Mouse (Mus musculus) lung, postnatal 25 days (tissue): ENCODE data around the gene Hpcal4.

ENCODE experiments used
- DNase-seq: peaks from one replicate; pipeline ENCODE4 v3.0.0; 2022; ENCODE audit warnings: low spot score

Gene Hpcal4

GRCm38 (mm10) chr4:123201186-123202093 lies 18.4 kb downstream of the Hpcal4 start, which contains the start of gene Nt5c1a:
TSS of gene Nt5c1a (plus strand) at chr4:123201504.
- DNase-seq: no peak

DNA sequence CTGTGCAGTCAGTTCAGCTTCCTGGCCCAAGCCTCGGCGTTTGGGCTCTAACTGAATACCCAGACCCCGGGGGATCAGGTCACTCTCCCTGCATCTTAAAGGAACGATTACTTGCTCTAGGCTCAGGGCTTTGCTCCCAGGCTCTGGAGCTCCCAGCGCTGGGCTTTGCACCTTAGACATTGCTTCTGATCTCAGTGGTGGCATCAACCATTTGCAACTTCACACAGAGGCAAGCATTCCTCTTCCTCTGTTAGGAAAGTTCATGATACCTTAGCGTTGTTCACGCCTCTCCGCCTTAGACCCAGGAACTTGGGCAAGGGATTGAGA lies 19.0 kb downstream of the Hpcal4 start:
- no peak for DNase-seq

DNA sequence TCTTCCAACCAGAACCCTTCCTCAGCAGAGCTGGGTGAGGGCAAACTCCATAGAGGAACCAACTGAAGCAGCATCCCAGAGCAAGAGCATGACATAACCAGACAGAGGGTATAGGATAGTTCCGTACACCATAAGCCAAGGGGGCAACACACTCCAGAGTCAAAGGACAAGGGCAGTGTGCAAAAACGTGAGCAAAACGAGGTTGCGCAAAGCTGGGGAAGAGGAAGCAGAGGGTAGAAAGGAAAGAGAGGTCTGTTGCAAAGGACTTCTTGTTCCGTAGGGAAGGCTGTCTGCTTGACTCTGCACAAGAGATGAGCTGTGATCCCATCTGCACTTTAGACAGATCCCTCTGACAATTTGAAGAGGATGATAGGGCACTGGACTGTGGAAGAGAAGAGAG lies 24.3 kb downstream of the Hpcal4 start:
- DNase-seq: no peak

DNA sequence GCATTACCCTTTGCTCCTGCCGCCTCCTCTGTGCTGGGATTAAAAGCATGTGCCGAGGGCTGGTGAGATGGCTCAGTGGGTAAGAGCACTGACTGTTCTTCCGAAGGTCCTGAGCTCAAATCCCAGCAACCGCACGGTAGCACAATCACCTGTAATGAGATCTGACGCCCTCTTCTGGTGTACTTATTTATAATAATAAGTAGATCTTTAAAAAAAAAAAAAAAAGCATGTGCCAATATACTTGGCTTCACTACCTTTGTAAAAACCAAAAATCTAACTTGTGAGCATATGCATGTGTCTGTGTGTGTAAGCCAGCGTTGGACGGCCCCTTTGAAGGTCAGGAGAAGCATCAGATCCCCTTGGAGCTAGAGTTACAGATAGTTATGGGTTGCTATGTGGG lies 28.0 kb downstream of the Hpcal4 start:
- no peak for DNase-seq

DNA sequence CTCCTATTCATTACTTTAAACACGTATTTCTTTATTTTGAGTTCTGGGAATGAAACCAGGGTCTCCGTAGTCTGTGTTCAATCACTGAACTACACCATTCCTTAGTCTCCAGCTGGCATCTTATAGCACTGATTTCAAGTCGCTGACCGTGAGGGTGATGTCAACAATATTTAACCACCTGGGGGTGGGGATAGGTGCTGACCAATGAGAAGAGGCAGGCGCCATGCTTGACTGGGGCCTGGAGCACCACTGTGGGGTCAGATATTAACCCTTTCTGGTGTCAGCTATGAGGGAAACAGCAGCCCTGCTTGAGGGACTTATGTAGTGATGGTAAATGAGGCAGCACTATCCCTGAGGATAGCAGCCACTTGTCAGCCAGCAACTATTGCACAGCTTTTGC lies 28.4 kb downstream of the Hpcal4 start:
- DNase-seq: no peak

DNA sequence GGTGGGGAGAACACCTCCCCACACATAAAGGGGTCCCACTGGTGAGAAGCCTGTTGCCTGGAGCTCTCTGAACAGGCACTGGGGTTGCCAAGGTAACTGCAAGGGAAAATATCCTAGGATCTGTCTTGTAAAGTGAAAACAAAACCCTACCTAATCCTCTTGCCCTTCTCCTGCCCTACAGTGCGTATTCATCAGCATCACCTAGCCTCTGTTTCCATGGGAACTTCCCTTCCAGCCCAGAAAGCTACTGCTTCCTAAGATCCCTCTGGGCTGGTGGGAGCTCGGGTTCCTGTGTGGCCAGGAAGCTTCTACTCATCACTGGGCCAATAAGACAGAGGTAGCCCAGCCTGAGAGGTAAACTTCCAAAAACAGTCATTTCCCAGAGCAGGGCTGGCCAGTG lies 29.3 kb downstream of the Hpcal4 start:
- DNase-seq: no peak

DNA sequence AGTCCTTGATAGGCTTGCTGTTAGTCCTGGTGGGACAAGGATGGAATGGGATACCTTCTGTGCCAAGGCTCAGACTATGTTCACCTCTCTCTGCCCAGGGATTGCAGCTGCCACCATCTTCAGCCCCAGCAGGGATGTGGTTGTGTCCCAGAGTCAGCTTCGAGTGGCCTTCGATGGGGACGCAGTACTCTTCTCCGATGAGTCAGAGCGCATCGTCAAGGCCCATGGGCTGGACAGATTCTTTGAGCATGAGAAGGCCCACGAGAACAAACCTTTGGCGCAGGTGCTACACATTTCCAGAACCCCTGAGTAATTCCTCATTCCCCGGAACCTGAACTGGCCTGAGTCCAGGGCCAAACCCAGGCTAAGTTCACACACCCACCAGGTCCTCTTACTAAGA lies 30.9 kb downstream of the Hpcal4 start:
- DNase-seq: no peak

DNA sequence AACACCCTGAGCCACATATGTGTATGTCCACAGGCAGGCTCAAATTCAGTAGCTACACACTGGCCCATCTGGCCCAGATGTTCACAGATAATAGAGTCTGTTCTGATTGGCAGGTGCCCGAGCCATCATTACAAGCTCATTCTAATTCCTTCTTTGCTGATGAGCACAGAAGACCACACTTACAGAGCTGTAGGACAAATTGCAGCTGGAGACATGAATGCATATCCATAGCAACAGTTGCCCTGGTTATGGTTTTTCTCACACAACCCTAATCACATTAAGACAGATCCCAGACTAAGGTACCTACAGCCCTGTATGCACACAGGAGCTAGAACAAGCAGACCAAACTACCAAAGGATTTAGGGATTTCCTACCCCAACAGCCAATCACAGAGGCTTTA lies 32.3 kb downstream of the Hpcal4 start:
- DNase-seq: no peak

DNA sequence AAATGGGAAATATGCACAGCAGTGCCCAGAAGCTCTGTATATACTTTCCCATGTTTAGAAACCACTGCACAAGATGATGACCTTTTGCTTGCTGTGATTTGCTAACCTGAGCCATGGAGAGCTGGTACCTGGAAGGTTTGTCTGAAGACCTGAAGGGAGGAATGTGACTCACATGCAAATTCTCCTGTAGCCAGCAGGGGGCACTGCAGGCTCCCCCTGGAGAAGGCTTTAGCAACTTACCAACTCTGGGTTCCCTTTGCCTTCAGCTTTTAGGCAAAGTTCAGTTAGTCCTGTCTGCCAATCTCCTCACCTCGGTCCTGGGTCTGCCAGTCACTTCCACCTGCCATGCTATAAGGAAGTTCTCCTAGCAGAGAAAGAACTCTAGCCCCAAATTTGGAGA lies 33.8 kb downstream of the Hpcal4 start:
- DNase-seq: no peak

DNA sequence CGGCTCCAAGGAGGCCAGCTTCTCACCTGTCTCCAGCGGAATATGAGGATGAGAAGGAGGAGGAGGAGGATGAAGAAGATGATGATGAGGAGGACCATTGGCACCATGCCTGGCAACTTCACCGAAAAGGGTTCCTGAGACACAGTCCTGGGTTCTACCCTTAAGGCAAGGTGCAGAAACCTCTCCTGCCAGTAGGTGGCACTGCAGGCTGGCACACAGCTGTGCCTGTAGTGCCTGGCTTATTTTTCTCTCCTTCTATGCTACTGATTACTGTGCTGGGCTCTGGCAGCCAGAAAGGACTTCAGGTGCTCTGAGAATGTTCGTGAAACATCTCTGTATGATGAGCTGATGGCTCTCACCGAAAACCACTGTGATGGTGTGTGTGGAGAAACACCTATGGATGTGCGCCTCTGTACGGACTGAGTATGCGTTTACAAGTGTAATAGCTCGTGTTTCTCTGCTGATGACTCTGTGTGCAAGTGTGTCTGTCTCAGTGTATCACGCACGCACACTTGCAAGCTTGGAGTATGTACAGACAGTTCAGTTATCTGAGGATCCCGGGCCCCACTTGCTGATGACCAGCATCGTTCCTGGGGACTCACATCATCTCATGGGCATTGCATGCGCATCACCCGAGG lies 36.8 kb downstream of the Hpcal4 start:
- DNase-seq: peak; percentile 45

- DNase-seq: no peak
Observed at GRCm38 (mm10) chr4:123220637-123221036, 37.6 kb downstream of the Hpcal4 start.

- no peak for DNase-seq
Observed at GRCm38 (mm10) chr4:123223309-123223708, 40.3 kb downstream of the Hpcal4 start.

DNA sequence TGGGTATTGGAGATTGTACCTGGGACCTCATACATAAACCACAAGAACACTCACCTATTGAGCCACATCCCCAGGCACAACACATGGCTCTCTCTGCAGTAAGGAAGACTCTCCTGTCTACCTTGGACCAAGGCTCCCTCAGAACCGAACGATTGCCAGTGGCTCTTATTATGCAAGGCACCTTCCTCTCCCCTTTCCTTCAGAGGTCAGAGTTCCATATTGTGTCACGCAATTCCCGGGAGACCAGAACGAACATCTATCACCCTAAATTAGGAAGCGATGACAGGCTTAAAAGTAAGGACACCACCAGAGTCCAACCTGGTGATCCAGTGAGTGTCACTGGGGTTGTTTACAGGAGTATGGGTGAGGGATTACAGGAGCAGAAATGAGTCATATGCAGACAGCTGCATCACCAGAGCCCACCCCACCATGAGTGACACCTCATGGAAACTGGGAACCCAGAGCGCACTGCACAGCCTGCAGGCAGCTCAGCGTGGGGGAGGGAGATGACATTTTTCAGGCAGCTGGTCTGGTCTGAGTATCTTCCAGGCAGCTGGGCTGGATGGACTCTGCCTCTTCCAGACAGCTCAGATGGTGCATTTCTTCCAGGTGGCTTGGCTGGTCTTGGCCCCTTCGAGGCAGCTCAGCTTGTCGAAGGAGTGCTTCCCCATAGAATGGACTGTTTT lies 42.8 kb downstream of the Hpcal4 start:
- peak; percentile 37 for DNase-seq

- peak; percentile 62 for DNase-seq
Observed at GRCm38 (mm10) chr4:123227707-123228106, 44.7 kb downstream of the Hpcal4 start.

DNA sequence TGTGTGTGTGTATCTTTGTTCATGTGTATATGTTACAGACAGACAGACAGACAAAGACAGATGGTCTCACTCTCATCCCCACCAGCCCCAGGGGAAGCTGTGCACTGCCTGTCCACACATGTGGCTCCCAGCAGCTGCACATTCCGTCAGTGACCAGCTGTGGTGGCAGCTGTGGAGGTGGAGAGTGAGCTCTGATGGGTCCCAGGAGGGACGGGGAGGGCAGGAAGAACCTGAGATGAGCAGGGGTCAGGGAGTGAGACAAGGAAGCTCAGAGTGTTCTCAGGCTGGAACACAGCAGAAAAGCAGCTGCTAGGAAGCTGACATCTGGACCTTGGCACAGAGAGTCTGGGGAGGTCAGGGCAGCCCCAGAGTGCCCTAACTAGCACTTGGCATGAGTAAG lies 45.2 kb downstream of the Hpcal4 start:
- DNase-seq: peak; percentile 75

- DNase-seq: no peak
Observed at GRCm38 (mm10) chr4:123229166-123229565, 46.1 kb downstream of the Hpcal4 start.

DNA sequence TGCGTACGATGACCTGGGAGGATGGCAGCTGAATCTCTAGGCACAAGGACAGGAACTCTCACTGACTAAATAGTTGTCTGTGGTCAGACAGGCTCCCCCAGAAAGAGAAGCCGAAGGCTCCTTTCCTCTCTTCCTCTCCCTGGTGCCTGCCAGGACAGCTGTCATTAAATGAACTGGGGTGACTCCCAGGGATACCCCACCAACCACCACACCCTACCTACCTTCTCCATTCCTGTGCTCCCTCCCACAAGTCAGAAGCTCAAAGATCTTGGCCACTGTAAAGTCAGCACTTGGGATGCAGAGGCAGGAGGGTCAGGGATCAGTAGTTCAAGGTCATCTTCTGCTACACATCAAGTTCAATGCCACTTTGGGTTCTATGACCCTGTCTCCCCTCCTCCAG lies 49.8 kb downstream of the Hpcal4 start:
- DNase-seq: no peak

- peak; percentile 23 for DNase-seq
Observed at GRCm38 (mm10) chr4:123233492-123234084, 50.6 kb downstream of the Hpcal4 start, which contains the start of gene Heyl. TSS of gene Heyl (plus strand) at chr4:123233556.

DNA sequence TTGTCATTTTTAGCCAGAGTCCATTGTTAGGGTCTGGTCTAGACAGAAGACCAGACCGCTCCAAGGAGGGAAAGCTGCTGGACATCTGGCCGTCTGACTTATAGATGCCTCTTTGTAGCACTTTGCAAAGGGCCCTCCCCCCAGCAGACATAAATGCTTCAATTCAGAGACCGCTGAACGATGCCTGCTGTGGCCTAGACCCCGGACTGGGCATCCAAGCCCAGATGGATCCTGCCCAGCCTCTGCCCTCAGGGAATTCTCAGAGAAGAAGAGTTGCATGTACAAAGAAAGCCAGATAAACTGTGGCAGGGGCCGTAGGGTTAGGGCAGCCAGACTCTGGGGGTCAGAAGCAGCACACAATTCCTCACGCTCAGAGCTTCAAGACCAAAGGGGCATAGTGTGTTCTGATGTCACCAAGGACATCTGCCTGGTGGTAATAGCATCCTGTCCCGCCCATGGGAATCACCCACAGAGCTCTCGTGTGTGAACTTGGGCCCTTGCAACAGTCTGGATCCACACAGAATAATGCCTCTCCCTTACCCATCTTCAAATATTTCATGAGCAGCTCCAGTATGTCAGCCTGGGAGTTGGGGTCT lies 52.9 kb downstream of the Hpcal4 start:
- no peak for DNase-seq

DNA sequence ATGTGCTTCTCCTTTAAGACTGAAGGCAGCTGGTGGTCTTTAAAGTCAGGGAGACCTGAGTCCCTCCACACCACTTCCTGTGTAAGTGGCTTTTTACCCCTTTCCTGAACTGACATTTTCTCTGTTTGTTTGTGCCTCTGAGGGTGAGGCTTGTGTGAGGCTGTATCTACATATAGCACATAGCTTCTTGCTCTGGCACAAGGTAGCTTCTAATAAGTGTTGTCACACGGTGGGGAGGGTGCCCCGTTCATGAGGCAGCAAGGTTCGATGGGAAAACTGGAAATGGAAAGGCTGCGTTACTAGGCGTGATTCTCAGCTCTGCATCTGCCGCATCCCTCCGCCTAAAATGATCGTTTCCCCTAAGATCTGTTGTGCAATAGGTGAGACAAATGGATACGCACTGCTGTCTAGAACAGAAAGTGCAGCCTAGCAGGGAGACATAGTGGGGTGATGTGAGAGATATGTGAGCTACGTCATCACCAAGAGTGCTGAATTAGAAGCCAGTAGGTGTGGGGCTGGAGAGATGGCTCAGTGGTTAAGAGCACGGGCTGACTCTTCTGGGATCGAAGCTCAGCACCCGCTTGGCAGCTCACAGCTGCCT lies 53.5 kb downstream of the Hpcal4 start:
- peak; percentile 51 for DNase-seq

DNA sequence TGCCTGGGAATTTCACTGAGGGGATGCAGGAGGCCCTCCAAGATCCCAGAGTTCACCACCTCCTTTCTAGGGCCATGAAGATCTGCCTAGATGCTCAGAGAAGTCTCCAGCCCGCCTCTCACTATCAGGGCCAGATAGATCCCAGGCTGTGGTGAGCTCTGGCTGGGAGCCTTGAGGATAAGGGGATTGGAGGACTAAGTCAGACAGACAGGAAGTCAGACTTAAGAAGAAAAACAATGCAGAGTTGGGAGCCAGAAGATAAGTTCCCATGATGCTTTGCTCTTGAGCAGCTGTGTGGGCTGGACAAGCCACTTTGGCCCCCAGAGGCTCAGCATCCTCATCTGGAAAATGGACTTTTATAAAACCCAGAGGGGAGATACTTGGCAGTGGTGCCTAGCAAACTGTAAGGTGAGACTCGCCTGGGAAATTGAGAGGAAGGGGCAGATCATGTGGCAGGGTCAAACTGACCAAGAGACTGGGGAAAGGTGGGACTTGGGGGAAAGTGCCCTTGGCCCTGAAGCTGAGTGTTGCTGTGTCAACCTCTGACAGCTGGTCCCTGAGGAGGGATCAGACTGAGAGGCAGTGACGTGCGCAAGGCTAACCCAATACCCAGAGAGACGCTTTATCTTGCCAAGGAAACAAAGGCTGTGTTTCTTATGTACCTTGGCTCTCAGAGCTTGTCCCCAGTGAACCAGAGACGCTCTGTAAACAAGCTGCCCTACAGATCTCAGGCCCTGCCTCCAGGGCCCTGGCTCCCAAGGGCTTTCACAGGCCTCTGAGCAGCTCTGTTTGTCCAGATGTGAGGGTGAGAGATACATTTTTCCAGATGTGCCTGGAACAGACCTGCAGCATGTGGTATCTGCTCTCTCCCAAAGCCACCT lies 54.6 kb downstream of the Hpcal4 start:
- DNase-seq: peak; percentile 61
